ENCODE assay signal across 16 mouse cellular contexts in genomic region chr13:100607756-100608155, GRCm38 (mm10). TPM values are rescaled to one million over a fixed set of nuclear protein-coding genes. Genes with fewer than 3 reads are reported as not detected.
A peak's percentile ranks its signal among the peaks of the same experiment; 100 is the strongest.
DNase-seq lines count a peak whose midpoint lies in the region; ATAC-seq and TF ChIP-seq lines count a peak whose summit lies in the region.
"Had no signal": no experiment of that assay in that cellular context is flagged by ENCODE, and none has a peak within 500 bp of the region (broad histone marks: within the 10 kb centered on the region; RNA-seq: fewer than 3 reads in every experiment).

No protein-coding gene starts in this region.

- H3K4me3 ChIP-seq in forebrain, postnatal 0 days (ENCODE audit: low read depth, low read length) = no peak overlapping the region
- no peak overlapping the region for H3K4me3 ChIP-seq in forebrain, embryonic 14.5 days (ENCODE audit: low read depth, low read length)
- H3K4me3 ChIP-seq in liver, embryonic 14.5 days (ENCODE audit: insufficient read depth in 1 of 2, low read depth in 2 of 2, low read length in 2 of 2) = no peak overlapping the region
- H3K4me3 ChIP-seq in E14TG2a.4 (replicated peaks; ENCODE audit: low read length) = no peak overlapping the region
- H3K4me3 ChIP-seq: embryonic facial prominence, embryonic 10.5 days; lung, embryonic 15.5 days; midbrain, embryonic 10.5 days had no signal

- H3K27ac ChIP-seq in forebrain, postnatal 0 days (ENCODE audit: low read depth, low read length) = no peak overlapping the region
- no peak overlapping the region for H3K27ac ChIP-seq in forebrain, embryonic 14.5 days (ENCODE audit: low read depth, low read length)
- no peak overlapping the region for H3K27ac ChIP-seq in liver, embryonic 14.5 days
- H3K27ac ChIP-seq: embryonic facial prominence, embryonic 10.5 days; lung, embryonic 15.5 days; midbrain, embryonic 10.5 days had no signal

- no peaks in the 10 kb centered on the region for H3K4me1 ChIP-seq in forebrain, postnatal 0 days (ENCODE audit: insufficient read depth)
- no peaks in the 10 kb centered on the region for H3K4me1 ChIP-seq in forebrain, embryonic 14.5 days (ENCODE audit: control insufficient read depth, insufficient read depth, low read length)
- no peaks in the 10 kb centered on the region; a peak in 1 of 4 replicates for H3K4me1 ChIP-seq in liver, embryonic 14.5 days (replicated peaks; ENCODE audit: control insufficient read depth in 2 of 2, insufficient read depth in 2 of 2, low read length in 1 of 2)
- H3K4me1 ChIP-seq in E14TG2a.4 (replicated peaks; ENCODE audit: low read depth, low read length) = peaks cover 19% of the 10 kb centered on the region
- H3K4me1 ChIP-seq: embryonic facial prominence, embryonic 10.5 days; lung, embryonic 15.5 days had no signal

- no peak for TF ChIP-seq EP300 in liver, embryonic 14.5 days (IDR thresholded peaks at IDR 0.05; ENCODE audit: low read depth)

- TF ChIP-seq CTCF in forebrain, postnatal 0 days (IDR thresholded peaks at IDR 0.05; ENCODE audit: low read depth) = peak; percentile 36
- TF ChIP-seq CTCF in liver, embryonic 14.5 days (IDR thresholded peaks at IDR 0.05; ENCODE audit: low read depth) = peak; percentile 65
- peak; percentile 92 for TF ChIP-seq CTCF in E14TG2a.4 (conservative IDR thresholded peaks at IDR 0.05; ENCODE audit: low read length)

- H3K4me2 ChIP-seq in forebrain, postnatal 0 days (ENCODE audit: low read depth) = no peak overlapping the region
- no peak overlapping the region for H3K4me2 ChIP-seq in forebrain, embryonic 14.5 days (ENCODE audit: low read length)
- no peak overlapping the region for H3K4me2 ChIP-seq in liver, embryonic 14.5 days (ENCODE audit: low read depth)
- H3K4me2 ChIP-seq: lung, embryonic 15.5 days had no signal

- no peak for DNase-seq in forebrain, postnatal 0 days
- no peak for DNase-seq in forebrain, embryonic 14.5 days (ENCODE audit: low spot score)
- DNase-seq in liver, embryonic 14.5 days (ENCODE audit: low read depth in 3 of 3, low spot score in 3 of 3) = no peak
- no peak for DNase-seq in liver
- DNase-seq in c-Kit-positive CD71-positive TER-119-positive erythroid progenitor cells, embryonic 14.5 days (ENCODE audit: low spot score) = peak; percentile 28
- no peak for DNase-seq in retina, postnatal 1 day
- no peak for DNase-seq in frontal cortex, postnatal 10 days (ENCODE audit: low spot score in 2 of 2)
- DNase-seq: cerebellum, adult 2 months; heart, postnatal 4 days; kidney, adult 11 months; spleen, adult 18-20 months; thymus, adult 18-20 months had no signal

- ATAC-seq in forebrain, postnatal 0 days = no peak
- no peak for ATAC-seq in forebrain, embryonic 14.5 days
- no peak for ATAC-seq in liver, embryonic 14.5 days (ENCODE audit: insufficient read depth)

- no peaks in the 10 kb centered on the region for H3K27me3 ChIP-seq in forebrain, postnatal 0 days (ENCODE audit: insufficient read depth, low read length)
- H3K27me3 ChIP-seq in forebrain, embryonic 14.5 days (replicated peaks; ENCODE audit: control insufficient read depth, insufficient read depth, low read length) = no peaks in the 10 kb centered on the region
- H3K27me3 ChIP-seq in liver, embryonic 14.5 days (ENCODE audit: control insufficient read depth, insufficient read depth, low read length) = no peaks in the 10 kb centered on the region
- H3K27me3 ChIP-seq in E14TG2a.4 (ENCODE audit: insufficient read depth, low read length) = peaks cover 14% of the 10 kb centered on the region
- H3K27me3 ChIP-seq: lung, embryonic 15.5 days had no signal

- H3K36me3 ChIP-seq in forebrain, postnatal 0 days (ENCODE audit: insufficient read depth) = peaks cover 3% of the 10 kb centered on the region; the same call in 1 of the 2 replicates
- H3K36me3 ChIP-seq in forebrain, embryonic 14.5 days (ENCODE audit: control insufficient read depth, insufficient read depth, low read length) = no peaks in the 10 kb centered on the region
- no peaks in the 10 kb centered on the region; the same call in 1 of the 2 replicates for H3K36me3 ChIP-seq in liver, embryonic 14.5 days (replicated peaks; ENCODE audit: control insufficient read depth, insufficient read depth, low read depth)
- H3K36me3 ChIP-seq in E14TG2a.4 (ENCODE audit: insufficient read depth, low read length) = no peaks in the 10 kb centered on the region

- no peaks in the 10 kb centered on the region for H3K9me3 ChIP-seq in forebrain, postnatal 0 days (ENCODE audit: low read length)
- no peaks in the 10 kb centered on the region for H3K9me3 ChIP-seq in forebrain, embryonic 14.5 days (replicated peaks; ENCODE audit: control insufficient read depth, low read length)
- peaks cover 2% of the 10 kb centered on the region for H3K9me3 ChIP-seq in liver, embryonic 14.5 days (ENCODE audit: control insufficient read depth, low read length)
- H3K9me3 ChIP-seq in E14TG2a.4 (ENCODE audit: low read length) = no peaks in the 10 kb centered on the region
- H3K9me3 ChIP-seq: embryonic facial prominence, embryonic 10.5 days; lung, embryonic 15.5 days had no signal

- 88% methylated on average over 8 of the region's 8 CpGs for WGBS in forebrain, postnatal 0 days
- WGBS in forebrain, embryonic 14.5 days = 84% methylated on average over 8 of the region's 8 CpGs
- 78% methylated on average over 8 of the region's 8 CpGs for WGBS in liver, embryonic 14.5 days (ENCODE audit: insufficient replicate concordance)

- H3K9ac ChIP-seq in forebrain, postnatal 0 days = no peak overlapping the region
- H3K9ac ChIP-seq in forebrain, embryonic 14.5 days (ENCODE audit: low read length) = no peak overlapping the region
- no peak overlapping the region for H3K9ac ChIP-seq in liver, embryonic 14.5 days (replicated peaks)
- H3K9ac ChIP-seq: lung, embryonic 15.5 days had no signal

RNA-seq across cellular contexts. Expression of gene Marveld2, which starts 9.0 kb away (rescaled TPM):
- 1.0 and 1.8 TPM in 2 replicates for total RNA-seq in forebrain, postnatal 0 days (2014; rRNA removed)
- 1.1 and 1.3 TPM in 2 replicates for polyA plus RNA-seq in forebrain, postnatal 0 days (2015; fragmentation: Nextera tagmentation; extraction: Ambion mirVana)
- polyA plus RNA-seq in forebrain, embryonic 14.5 days (2014; fragmentation: Nextera tagmentation; extraction: Ambion mirVana) = 1.2 and 1.8 TPM in 2 replicates
- 3.0 and 4.0 TPM in 2 replicates for polyA plus RNA-seq in liver, embryonic 14.5 days (2012; rRNA removed)
- polyA plus RNA-seq in liver, embryonic 14.5 days (2014; fragmentation: Nextera tagmentation; extraction: Ambion mirVana) = 5.9 and 6.5 TPM in 2 replicates

RNA-seq across cellular contexts. Expression of gene Ak6, which starts 43.0 kb away (rescaled TPM):
- total RNA-seq in forebrain, postnatal 0 days (2014; rRNA removed) = 162 and 212 TPM in 2 replicates
- 401 and 512 TPM in 2 replicates for polyA plus RNA-seq in forebrain, postnatal 0 days (2015; fragmentation: Nextera tagmentation; extraction: Ambion mirVana)
- polyA plus RNA-seq in forebrain, embryonic 14.5 days (2014; fragmentation: Nextera tagmentation; extraction: Ambion mirVana) = 380 and 419 TPM in 2 replicates
- polyA plus RNA-seq in liver, embryonic 14.5 days (2012; rRNA removed) = 74.2 and 111 TPM in 2 replicates
- 183 and 191 TPM in 2 replicates for polyA plus RNA-seq in liver, embryonic 14.5 days (2014; fragmentation: Nextera tagmentation; extraction: Ambion mirVana)

RNA-seq across cellular contexts. Expression of gene Rad17, which starts 43.1 kb away (rescaled TPM):
- total RNA-seq in forebrain, postnatal 0 days (2014; rRNA removed) = 22.2 and 28.2 TPM in 2 replicates
- 11.3 and 13.3 TPM in 2 replicates for polyA plus RNA-seq in forebrain, postnatal 0 days (2015; fragmentation: Nextera tagmentation; extraction: Ambion mirVana)
- polyA plus RNA-seq in forebrain, embryonic 14.5 days (2014; fragmentation: Nextera tagmentation; extraction: Ambion mirVana) = 24.0 and 25.4 TPM in 2 replicates
- polyA plus RNA-seq in liver, embryonic 14.5 days (2012; rRNA removed) = 4.9 and 8.5 TPM in 2 replicates
- 13.6 TPM in 2 replicates for polyA plus RNA-seq in liver, embryonic 14.5 days (2014; fragmentation: Nextera tagmentation; extraction: Ambion mirVana)

RNA-seq across cellular contexts. Expression of gene Taf9, which starts 43.6 kb away (rescaled TPM):
- total RNA-seq in forebrain, postnatal 0 days (2014; rRNA removed) = 50.1 and 50.8 TPM in 2 replicates
- polyA plus RNA-seq in forebrain, postnatal 0 days (2015; fragmentation: Nextera tagmentation; extraction: Ambion mirVana) = 40.8 and 57.6 TPM in 2 replicates
- polyA plus RNA-seq in forebrain, embryonic 14.5 days (2014; fragmentation: Nextera tagmentation; extraction: Ambion mirVana) = 23.4 and 29.8 TPM in 2 replicates
- 5.5 and 10.0 TPM in 2 replicates for polyA plus RNA-seq in liver, embryonic 14.5 days (2012; rRNA removed)
- polyA plus RNA-seq in liver, embryonic 14.5 days (2014; fragmentation: Nextera tagmentation; extraction: Ambion mirVana) = 18.0 and 20.8 TPM in 2 replicates

RNA-seq across cellular contexts. Expression of gene Ocln, which starts 55.2 kb away (rescaled TPM):
- 13.5 and 15.8 TPM in 2 replicates for total RNA-seq in forebrain, postnatal 0 days (2014; rRNA removed)
- polyA plus RNA-seq in forebrain, postnatal 0 days (2015; fragmentation: Nextera tagmentation; extraction: Ambion mirVana) = 8.2 and 11.7 TPM in 2 replicates
- 5.6 and 10.5 TPM in 2 replicates for polyA plus RNA-seq in forebrain, embryonic 14.5 days (2014; fragmentation: Nextera tagmentation; extraction: Ambion mirVana)
- 2.1 and 2.4 TPM in 2 replicates for polyA plus RNA-seq in liver, embryonic 14.5 days (2012; rRNA removed)
- polyA plus RNA-seq in liver, embryonic 14.5 days (2014; fragmentation: Nextera tagmentation; extraction: Ambion mirVana) = 4.8 and 5.9 TPM in 2 replicates

Comparison
In these comparisons a context has a peak if more than half of its experiments do, and no peak if none do; other contexts are left out.
1. CTCF ChIP-seq: peak in every context shown above with its lines; median percentile 92 in E14TG2a.4; 65 in liver, embryonic 14.5 days; 36 in forebrain, postnatal 0 days.